Comparison of ENCODE assay signal across 7 mouse cellular contexts in the genomic region with DNA sequence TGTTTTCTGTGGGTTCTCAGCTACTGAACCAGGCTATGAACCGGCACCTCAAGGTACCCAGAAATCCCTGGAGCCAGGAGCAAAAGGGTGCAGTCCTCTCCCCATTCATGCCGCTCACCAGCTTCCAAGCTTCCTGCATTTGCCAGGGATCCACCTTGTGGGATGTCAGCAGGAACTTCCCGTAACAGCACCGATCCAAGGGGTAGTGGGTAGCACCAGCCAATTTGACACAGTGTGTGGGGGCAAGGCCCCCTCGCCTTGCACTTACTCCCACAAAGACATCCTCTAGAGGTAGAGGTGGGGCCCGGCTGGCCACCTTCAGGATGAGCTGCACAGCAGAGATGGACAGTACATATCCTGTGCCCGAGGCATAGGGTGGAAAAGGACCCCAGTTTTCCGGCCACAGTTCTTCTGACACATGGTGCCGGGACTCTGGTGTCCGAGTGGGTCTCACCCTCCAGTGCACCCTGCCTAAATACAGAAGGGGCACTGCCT. TPM values are rescaled to one million over a fixed set of nuclear protein-coding genes. Genes with fewer than 3 reads are reported as not detected.
A peak's percentile ranks its signal among the peaks of the same experiment; 100 is the strongest.
DNase-seq lines count a peak whose midpoint lies in the region; ATAC-seq lines count a peak whose summit lies in the region.

No protein-coding gene starts in this region.

- H3K4me2 ChIP-seq in forebrain, embryonic 13.5 days: peak overlapping the region; percentile 91
- peak overlapping the region; percentile 99 for H3K4me2 ChIP-seq in limb, embryonic 12.5 days
- H3K4me2 ChIP-seq in stomach, embryonic 15.5 days: peak overlapping the region; percentile 88

- H3K4me3 ChIP-seq in megakaryocyte, embryonic 14.5 days (replicated peaks): peak overlapping the region; percentile 99
- peak overlapping the region; percentile 50 for H3K4me3 ChIP-seq in forebrain, embryonic 13.5 days
- peak overlapping the region; percentile 49 for H3K4me3 ChIP-seq in limb, embryonic 12.5 days (replicated peaks)
- H3K4me3 ChIP-seq in stomach, embryonic 15.5 days (replicated peaks): peak overlapping the region; percentile 48

- H3K36me3 ChIP-seq in megakaryocyte, embryonic 14.5 days (replicated peaks; ENCODE audit: low read length): peaks cover 80% of the 10 kb centered on the region
- H3K36me3 ChIP-seq in forebrain, embryonic 13.5 days (ENCODE audit: poor library complexity, severe bottlenecking): peaks cover 84% of the 10 kb centered on the region
- H3K36me3 ChIP-seq in limb, embryonic 12.5 days: peaks cover 84% of the 10 kb centered on the region
- peaks cover 12% of the 10 kb centered on the region for H3K36me3 ChIP-seq in stomach, embryonic 15.5 days

- ATAC-seq in megakaryocyte, adult 5-6 weeks (ENCODE audit: poor library complexity, severe bottlenecking): no peak
- ATAC-seq in forebrain, embryonic 13.5 days: no peak
- ATAC-seq in limb, embryonic 12.5 days (ENCODE audit: insufficient number of reproducible peaks, insufficient read depth, low FRiP score, low TSS enrichment, low read depth): no peak
- no peak for ATAC-seq in stomach, embryonic 15.5 days (ENCODE audit: insufficient read depth, low FRiP score, low read depth)

- H3K27me3 ChIP-seq in megakaryocyte, embryonic 14.5 days (replicated peaks): no peaks in the 10 kb centered on the region
- H3K27me3 ChIP-seq in forebrain, embryonic 13.5 days: no peaks in the 10 kb centered on the region
- H3K27me3 ChIP-seq in limb, embryonic 12.5 days: no peaks in the 10 kb centered on the region
- H3K27me3 ChIP-seq in stomach, embryonic 15.5 days (replicated peaks): no peaks in the 10 kb centered on the region

- H3K9me3 ChIP-seq in megakaryocyte, embryonic 14.5 days: no peaks in the 10 kb centered on the region
- H3K9me3 ChIP-seq in forebrain, embryonic 13.5 days (replicated peaks): no peaks in the 10 kb centered on the region
- H3K9me3 ChIP-seq in limb, embryonic 12.5 days: no peaks in the 10 kb centered on the region
- no peaks in the 10 kb centered on the region for H3K9me3 ChIP-seq in stomach, embryonic 15.5 days

- no peak for DNase-seq in thymus, postnatal 25 days
- DNase-seq in thymus, adult 18-20 months: no peak

- 79% methylated on average over 10 of the region's 10 CpGs for WGBS in forebrain, embryonic 13.5 days
- WGBS in limb, embryonic 12.5 days: 79% methylated on average over 10 of the region's 10 CpGs
- 73% methylated on average over 10 of the region's 10 CpGs for WGBS in stomach, embryonic 15.5 days

- peak overlapping the region; percentile 79 for H3K9ac ChIP-seq in forebrain, embryonic 13.5 days
- H3K9ac ChIP-seq in limb, embryonic 12.5 days (replicated peaks): peak overlapping the region; percentile 70; the same call in 1 of the 2 replicates
- H3K9ac ChIP-seq in stomach, embryonic 15.5 days: peak overlapping the region; percentile 18; the same call in 1 of the 2 replicates

- peak overlapping the region; percentile 86; the same call in 1 of the 2 replicates for H3K27ac ChIP-seq in forebrain, embryonic 13.5 days
- peak overlapping the region; percentile 94 for H3K27ac ChIP-seq in limb, embryonic 12.5 days
- peak overlapping the region; percentile 94 for H3K27ac ChIP-seq in stomach, embryonic 15.5 days

- peaks cover 75% of the 10 kb centered on the region for H3K4me1 ChIP-seq in megakaryocyte, embryonic 14.5 days
- peaks cover 54% of the 10 kb centered on the region for H3K4me1 ChIP-seq in forebrain, embryonic 13.5 days
- H3K4me1 ChIP-seq in limb, embryonic 12.5 days (replicated peaks): peaks cover 53% of the 10 kb centered on the region
- H3K4me1 ChIP-seq in stomach, embryonic 15.5 days: peaks cover 44% of the 10 kb centered on the region

RNA-seq across cellular contexts. Expression of gene B3galt4, which starts 1.1 kb away (rescaled TPM):
- 15.5 and 19.7 TPM in 2 replicates for polyA plus RNA-seq in megakaryocyte, embryonic 14.5 days (2012; ENCODE audit: insufficient read depth, low replicate concordance)
- 3.5 and 4.0 TPM in 2 replicates for total RNA-seq in megakaryocyte, adult 5-6 weeks (2015)
- 4.9 and 5.7 TPM in 2 replicates for total RNA-seq in megakaryocyte, adult 5-6 weeks (2017)
- polyA plus RNA-seq in forebrain, embryonic 13.5 days (2015; fragmentation: Nextera tagmentation; extraction: Ambion mirVana): 7.3 and 9.4 TPM in 2 replicates
- 5.0 and 6.8 TPM in 2 replicates for polyA plus RNA-seq in limb, embryonic 12.5 days (2016; fragmentation: Nextera tagmentation; extraction: Ambion mirVana)
- polyA plus RNA-seq in stomach, embryonic 15.5 days (2015; fragmentation: Nextera tagmentation; extraction: Ambion mirVana): 7.5 and 8.2 TPM in 2 replicates

RNA-seq across cellular contexts. Expression of gene Vps52, which starts 5.4 kb away (rescaled TPM):
- polyA plus RNA-seq in megakaryocyte, embryonic 14.5 days (2012; ENCODE audit: insufficient read depth, low replicate concordance): 75.8 and 138 TPM in 2 replicates
- 15.7 and 17.7 TPM in 2 replicates for total RNA-seq in megakaryocyte, adult 5-6 weeks (2015)
- total RNA-seq in megakaryocyte, adult 5-6 weeks (2017): 11.6 and 22.8 TPM in 2 replicates
- 58.6 and 61.4 TPM in 2 replicates for polyA plus RNA-seq in forebrain, embryonic 13.5 days (2015; fragmentation: Nextera tagmentation; extraction: Ambion mirVana)
- polyA plus RNA-seq in limb, embryonic 12.5 days (2016; fragmentation: Nextera tagmentation; extraction: Ambion mirVana): 53.3 and 55.0 TPM in 2 replicates
- 42.4 and 49.2 TPM in 2 replicates for polyA plus RNA-seq in stomach, embryonic 15.5 days (2015; fragmentation: Nextera tagmentation; extraction: Ambion mirVana)

RNA-seq across cellular contexts. Expression of gene Rps18, which starts 5.6 kb away (rescaled TPM):
- 17.5 and 129 TPM in 2 replicates for polyA plus RNA-seq in megakaryocyte, embryonic 14.5 days (2012; ENCODE audit: insufficient read depth, low replicate concordance)
- 2,016 and 2,115 TPM in 2 replicates for total RNA-seq in megakaryocyte, adult 5-6 weeks (2015)
- 724 and 801 TPM in 2 replicates for total RNA-seq in megakaryocyte, adult 5-6 weeks (2017)
- polyA plus RNA-seq in forebrain, embryonic 13.5 days (2015; fragmentation: Nextera tagmentation; extraction: Ambion mirVana): 1,165 and 1,184 TPM in 2 replicates
- 1,388 and 1,510 TPM in 2 replicates for polyA plus RNA-seq in limb, embryonic 12.5 days (2016; fragmentation: Nextera tagmentation; extraction: Ambion mirVana)
- polyA plus RNA-seq in stomach, embryonic 15.5 days (2015; fragmentation: Nextera tagmentation; extraction: Ambion mirVana): 1,803 TPM in 2 replicates

RNA-seq across cellular contexts. Expression of gene Wdr46, which starts 9.7 kb away (rescaled TPM):
- polyA plus RNA-seq in megakaryocyte, embryonic 14.5 days (2012; ENCODE audit: insufficient read depth, low replicate concordance): 58.7 and 64.2 TPM in 2 replicates
- total RNA-seq in megakaryocyte, adult 5-6 weeks (2015): 12.2 and 12.4 TPM in 2 replicates
- total RNA-seq in megakaryocyte, adult 5-6 weeks (2017): 21.6 and 23.7 TPM in 2 replicates
- polyA plus RNA-seq in forebrain, embryonic 13.5 days (2015; fragmentation: Nextera tagmentation; extraction: Ambion mirVana): 28.4 and 29.4 TPM in 2 replicates
- 45.5 and 45.8 TPM in 2 replicates for polyA plus RNA-seq in limb, embryonic 12.5 days (2016; fragmentation: Nextera tagmentation; extraction: Ambion mirVana)
- polyA plus RNA-seq in stomach, embryonic 15.5 days (2015; fragmentation: Nextera tagmentation; extraction: Ambion mirVana): 36.1 and 40.6 TPM in 2 replicates

RNA-seq across cellular contexts. Expression of gene Pfdn6, which starts 10.0 kb away (rescaled TPM):
- polyA plus RNA-seq in megakaryocyte, embryonic 14.5 days (2012; ENCODE audit: insufficient read depth, low replicate concordance): 39.4 and 269 TPM in 2 replicates
- total RNA-seq in megakaryocyte, adult 5-6 weeks (2015): 84.1 and 88.3 TPM in 2 replicates
- 148 and 161 TPM in 2 replicates for total RNA-seq in megakaryocyte, adult 5-6 weeks (2017)
- polyA plus RNA-seq in forebrain, embryonic 13.5 days (2015; fragmentation: Nextera tagmentation; extraction: Ambion mirVana): 204 and 214 TPM in 2 replicates
- polyA plus RNA-seq in limb, embryonic 12.5 days (2016; fragmentation: Nextera tagmentation; extraction: Ambion mirVana): 180 and 186 TPM in 2 replicates
- polyA plus RNA-seq in stomach, embryonic 15.5 days (2015; fragmentation: Nextera tagmentation; extraction: Ambion mirVana): 155 and 159 TPM in 2 replicates

Comparison
In these comparisons a context has a peak if more than half of its experiments do, and no peak if none do; other contexts are left out.
1. H3K4me3 ChIP-seq: peak in every context shown above with its lines; median percentile 99 in megakaryocyte, embryonic 14.5 days; 50 in forebrain, embryonic 13.5 days; 49 in limb, embryonic 12.5 days; 48 in stomach, embryonic 15.5 days.
2. H3K9ac ChIP-seq: peak in every context shown above with its lines; median percentile 79 in forebrain, embryonic 13.5 days; 70 in limb, embryonic 12.5 days; 18 in stomach, embryonic 15.5 days.